Mouse (Mus musculus): Measurements from ENCODE around the gene Mef2c. TPM values are rescaled to one million over a fixed set of nuclear protein-coding genes. Genes with fewer than 3 reads are reported as not detected.

Mef2c gene
- total and polyA plus RNA-seq, 3 experiments, result not detected

GRCm38 (mm10) chr13:83601741-83602140 lies 97.9 kb downstream of the Mef2c start (continued):
- TF ChIP-seq USF2 (IDR thresholded peaks at IDR 0.05; ENCODE audit: borderline replicate concordance in 1 of 2, insufficient read depth in 1 of 2, low read depth in 1 of 2, low read length in 2 of 2), result no peak

- no peak for DNase-seq (ENCODE audit: low read depth, low spot score)
- H3K4me3 ChIP-seq (ENCODE audit: control insufficient read depth in 1 of 2, insufficient read depth in 1 of 2, low read depth in 2 of 2, low read length in 2 of 2), result no peak overlapping the region
- no peaks in the 10 kb centered on the region for H3K4me1 ChIP-seq (ENCODE audit: control insufficient read depth in 1 of 2, insufficient read depth in 2 of 2, low read length in 2 of 2)
- TF ChIP-seq USF1 (IDR thresholded peaks at IDR 0.05; ENCODE audit: low read depth, low read length), result no peak
- TF ChIP-seq MAZ (IDR thresholded peaks at IDR 0.05; ENCODE audit: low read depth, low read length), result no peak
- no peak for TF ChIP-seq MAFK (IDR thresholded peaks at IDR 0.05; ENCODE audit: borderline replicate concordance, low read depth, low read length)
- TF ChIP-seq POLR2AphosphoS2 (IDR thresholded peaks at IDR 0.05; ENCODE audit: low read length), result no peak
- no peak for TF ChIP-seq SIN3A (IDR thresholded peaks at IDR 0.05; ENCODE audit: low read length)
- peak; percentile 59; the same call in 1 of the 2 replicates for TF ChIP-seq MEF2A (IDR thresholded peaks at IDR 0.05; ENCODE audit: extremely low read depth, insufficient replicate concordance, low read depth, low read length, poor library complexity, severe bottlenecking)
- TF ChIP-seq ELF1 (IDR thresholded peaks at IDR 0.05; ENCODE audit: low read depth, low read length), result no peak
- no peak overlapping the region for H3K9ac ChIP-seq (ENCODE audit: control insufficient read depth, low read depth, low read length, poor library complexity, severe bottlenecking)
- no peaks in the 10 kb centered on the region for H3K79me2 ChIP-seq (ENCODE audit: control insufficient read depth, insufficient read depth, low read length, poor library complexity)
- no peak overlapping the region for H3K27ac ChIP-seq (ENCODE audit: control insufficient read depth, low read depth, low read length)
- H3K9me3 ChIP-seq (replicated peaks; ENCODE audit: insufficient read depth, low read length), result no peaks in the 10 kb centered on the region
- peaks cover 0 to 5% of the 10 kb centered on the region in 2 experiments; a peak in 2 of 4 replicates for H3K36me3 ChIP-seq (ENCODE audit: control insufficient read depth in 1 of 2, insufficient read depth in 2 of 2, low read length in 2 of 2)
- H3K27me3 ChIP-seq (ENCODE audit: control insufficient read depth in 1 of 2, insufficient read depth in 2 of 2, low read length in 2 of 2), result no peaks in the 10 kb centered on the region
Observed at GRCm38 (mm10) chr13:83603373-83604265, 99.8 kb downstream of the Mef2c start.

- Histone ChIP-seq H3K36me3 (ENCODE audit: control insufficient read depth in 1 of 2, insufficient read depth in 2 of 2, low read length in 2 of 2) (peaks cover 0 to 5% of the 10 kb centered on the region in 2 experiments; a peak in 2 of 4 replicates), H3K27ac (ENCODE audit: control insufficient read depth, low read depth, low read length) (no peak overlapping the region), H3K4me1 (ENCODE audit: control insufficient read depth in 1 of 2, insufficient read depth in 2 of 2, low read length in 2 of 2) (0 out of 4 replicates have a peak, but pooled peaks cover 0 to 2% of the 10 kb centered on the region in 2 experiments), H3K9me3 (replicated peaks; ENCODE audit: insufficient read depth, low read length) (no peaks in the 10 kb centered on the region), H3K79me2 (ENCODE audit: control insufficient read depth, insufficient read depth, low read length, poor library complexity) (no peaks in the 10 kb centered on the region), H3K27me3 (ENCODE audit: control insufficient read depth in 1 of 2, insufficient read depth in 2 of 2, low read length in 2 of 2) (no peaks in the 10 kb centered on the region), H3K9ac (ENCODE audit: control insufficient read depth, low read depth, low read length, poor library complexity, severe bottlenecking) (no peak overlapping the region), H3K4me3 (ENCODE audit: control insufficient read depth in 1 of 2, insufficient read depth in 1 of 2, low read depth in 2 of 2, low read length in 2 of 2) (no peak overlapping the region)
- TF ChIP-seq ETS1 (IDR thresholded peaks at IDR 0.05; ENCODE audit: low read depth, low read length) (0 out of 2 replicates have a peak, but pooled peaks have one; percentile 41), SIN3A (IDR thresholded peaks at IDR 0.05; ENCODE audit: low read length) (no peak), CHD2 (IDR thresholded peaks at IDR 0.05; ENCODE audit: low read length) (no peak), EP300 (IDR thresholded peaks at IDR 0.05; ENCODE audit: low read depth in 1 of 2, low read length in 2 of 2) (no peak), USF2 (IDR thresholded peaks at IDR 0.05; ENCODE audit: borderline replicate concordance in 1 of 2, insufficient read depth in 1 of 2, low read depth in 1 of 2, low read length in 2 of 2) (no peak), NELFE (IDR thresholded peaks at IDR 0.05; ENCODE audit: low read depth, low read length) (no peak)
- peak; percentile 50 for DNase-seq (ENCODE audit: low read depth, low spot score)
Observed at GRCm38 (mm10) chr13:83604320-83604719, 100.5 kb downstream of the Mef2c start.
